ENCODE assay signal across 8 mouse cellular contexts in the genomic region with DNA sequence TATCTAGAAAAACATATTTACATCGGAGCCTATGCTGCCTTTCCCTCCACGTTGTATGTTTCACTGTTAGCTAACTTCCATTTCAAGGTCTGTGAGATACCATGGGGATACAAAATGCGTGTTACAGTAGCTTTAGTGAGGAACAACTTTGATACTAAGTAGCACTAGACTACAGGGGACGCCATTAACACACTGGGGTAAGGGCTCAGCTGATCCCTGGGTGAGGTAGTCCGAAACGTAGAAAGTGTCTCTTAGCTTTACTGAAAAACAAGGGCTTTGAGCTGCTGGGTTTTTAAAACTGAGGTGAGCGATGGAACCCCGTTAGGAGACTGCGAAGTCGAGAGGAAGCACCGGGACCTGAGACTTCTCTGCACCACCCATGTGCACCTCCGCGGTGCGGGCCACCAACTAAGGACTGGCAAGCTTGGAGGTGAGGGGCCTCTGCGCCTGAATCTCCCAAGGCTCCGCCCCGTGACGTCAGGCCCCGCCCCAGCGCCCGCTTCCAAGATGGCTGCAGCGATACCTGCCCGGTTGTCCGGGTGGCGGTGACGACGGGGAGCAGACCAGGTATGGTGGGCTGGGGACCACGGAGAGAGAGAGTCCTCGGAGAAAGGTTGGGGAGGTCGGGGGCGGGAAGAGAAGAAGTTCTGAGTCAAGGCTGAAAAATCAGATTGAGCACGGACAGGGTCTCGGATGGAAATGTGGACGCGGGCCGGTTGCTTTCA. TPM values are rescaled to one million over a fixed set of nuclear protein-coding genes. Genes with fewer than 3 reads are reported as not detected.
DNase-seq lines count a peak whose midpoint lies in the region; ATAC-seq and TF ChIP-seq lines count a peak whose summit lies in the region.

B4galt3 (plus strand) TSS at position 481 of the 725 bp plus-strand sequence.

- H3K27me3 ChIP-seq in forebrain, postnatal 0 days (ENCODE audit: insufficient read depth, low read length): no peaks in the 10 kb centered on the region
- no peaks in the 10 kb centered on the region for H3K27me3 ChIP-seq in neural tube, embryonic 14.5 days (ENCODE audit: control insufficient read depth, insufficient read depth, low read length)
- H3K27me3 ChIP-seq in testis, adult 2 months (ENCODE audit: control insufficient read depth, insufficient read depth, low read length): no peaks in the 10 kb centered on the region

- H3K4me1 ChIP-seq in ES-E14 (ENCODE audit: control insufficient read depth in 2 of 2, insufficient read depth in 2 of 2, low read length in 2 of 2, poor library complexity in 1 of 2): peaks cover 0 to 4% of the 10 kb centered on the region in 2 experiments; a peak in 2 of 4 replicates
- peaks cover 8% of the 10 kb centered on the region for H3K4me1 ChIP-seq in forebrain, postnatal 0 days (ENCODE audit: insufficient read depth)
- peaks cover 13% of the 10 kb centered on the region for H3K4me1 ChIP-seq in neural tube, embryonic 14.5 days (ENCODE audit: control insufficient read depth, insufficient read depth, low read length)
- H3K4me1 ChIP-seq in testis, adult 2 months (ENCODE audit: control insufficient read depth, insufficient read depth, low read length): peaks cover 9% of the 10 kb centered on the region

- H3K27ac ChIP-seq in ES-E14 (ENCODE audit: insufficient read depth, low read depth, low read length, poor library complexity, severe bottlenecking): peak within 1 kb of the TSS; percentile 65
- peak within 1 kb of the TSS; percentile 51 for H3K27ac ChIP-seq in forebrain, postnatal 0 days (ENCODE audit: low read depth, low read length)
- 0 out of 2 replicates have a peak within 1 kb of the TSS, but pooled peaks have one; percentile 36 for H3K27ac ChIP-seq in neural tube, embryonic 14.5 days (ENCODE audit: low read depth, low read length)
- H3K27ac ChIP-seq in testis, adult 2 months (ENCODE audit: control insufficient read depth, insufficient read depth, low read depth, low read length): peak within 1 kb of the TSS; percentile 80

- H3K4me2 ChIP-seq in forebrain, postnatal 0 days (ENCODE audit: low read depth): peak within 1 kb of the TSS; percentile 96
- H3K4me2 ChIP-seq in neural tube, embryonic 14.5 days (ENCODE audit: low read depth, low read length): peak within 1 kb of the TSS; percentile 94

- peak within 1 kb of the TSS; percentile 86 to 99 for H3K4me3 ChIP-seq in ES-E14 (ENCODE audit: insufficient read depth in 1 of 2, low read depth in 1 of 2, low read length in 2 of 2, poor library complexity in 1 of 2, severe bottlenecking in 1 of 2)
- peak within 1 kb of the TSS; percentile 71 for H3K4me3 ChIP-seq in forebrain, postnatal 0 days (ENCODE audit: low read depth, low read length)
- peak within 1 kb of the TSS; percentile 66 for H3K4me3 ChIP-seq in neural tube, embryonic 14.5 days (ENCODE audit: low read depth, low read length)
- H3K4me3 ChIP-seq in testis, adult 2 months (ENCODE audit: control insufficient read depth, low read depth, low read length): peak within 1 kb of the TSS; percentile 94

- 3% methylated on average over 36 of the region's 36 CpGs for WGBS in forebrain, postnatal 0 days
- WGBS in neural tube, embryonic 14.5 days: 3% methylated on average over 36 of the region's 36 CpGs

- peak; percentile 95 for TF ChIP-seq POLR2A in testis, adult 2 months (IDR thresholded peaks at IDR 0.05; ENCODE audit: control insufficient read depth, low read depth, low read length)

- H3K9me3 ChIP-seq in ES-E14 (ENCODE audit: control insufficient read depth, insufficient read depth, low read depth, low read length): no peaks in the 10 kb centered on the region
- no peaks in the 10 kb centered on the region for H3K9me3 ChIP-seq in forebrain, postnatal 0 days (ENCODE audit: low read length)
- no peaks in the 10 kb centered on the region for H3K9me3 ChIP-seq in neural tube, embryonic 14.5 days (ENCODE audit: control insufficient read depth, low read length)

- peaks cover 15% of the 10 kb centered on the region for H3K36me3 ChIP-seq in ES-E14 (ENCODE audit: control insufficient read depth, insufficient read depth, low read length, poor library complexity, severe bottlenecking)
- peaks cover 17% of the 10 kb centered on the region for H3K36me3 ChIP-seq in forebrain, postnatal 0 days (ENCODE audit: insufficient read depth)
- H3K36me3 ChIP-seq in neural tube, embryonic 14.5 days (ENCODE audit: control insufficient read depth, insufficient read depth, low read length): peaks cover 12% of the 10 kb centered on the region; the same call in 1 of the 2 replicates
- peaks cover 2% of the 10 kb centered on the region for H3K36me3 ChIP-seq in testis, adult 2 months (ENCODE audit: control insufficient read depth, insufficient read depth, low read length)

- in situ Hi-C loops in ES-E14 (cut with MboI; ENCODE audit: low sequenced_read_pairs in 2 of 2, unreplicated experiment in 2 of 2): no loop called here

- intact Hi-C loops in heart, postnatal 36 days (cut with DNase I): loop anchor here (2.0 kb wide), 1 partner anchor 23 kb away; no protein-coding TSS in a partner anchor

- peak within 1 kb of the TSS; percentile 87 for H3K9ac ChIP-seq in ES-E14 (ENCODE audit: insufficient read depth, low read depth, low read length, poor library complexity, severe bottlenecking)
- peak within 1 kb of the TSS; percentile 73 for H3K9ac ChIP-seq in forebrain, postnatal 0 days
- peak within 1 kb of the TSS; percentile 78 for H3K9ac ChIP-seq in neural tube, embryonic 14.5 days (replicated peaks; ENCODE audit: low read depth, low read length)

- ATAC-seq in forebrain, postnatal 0 days: peak; percentile 97
- peak; percentile 95 for ATAC-seq in neural tube, embryonic 14.5 days (ENCODE audit: low read depth)

- no peak for TF ChIP-seq CTCF in forebrain, postnatal 0 days (IDR thresholded peaks at IDR 0.05; ENCODE audit: low read depth)
- TF ChIP-seq CTCF in testis, adult 2 months (IDR thresholded peaks at IDR 0.05; ENCODE audit: control insufficient read depth, insufficient read depth, insufficient replicate concordance, low read depth, low read length): no peak

- peak; percentile 86 for DNase-seq in ES-E14 (ENCODE audit: low read depth, low spot score)
- DNase-seq in cerebellum, adult 18-20 months: peak; percentile 98 to 99
- DNase-seq in forebrain, postnatal 0 days: peak; percentile 92
- DNase-seq in heart, postnatal 36 days: peak; percentile 98 to 99
- DNase-seq in layer of hippocampus, adult 18-20 months (ENCODE audit: low spot score in 2 of 2): peak; percentile 94 to 96
- DNase-seq in lung, adult 18-20 months: peak; percentile 96 to 97

TF ChIP-seq in ES-E14, 5 proteins besides CTCF, POLR2A, EP300 and RAD21:
- TF ChIP-seq HCFC1 (IDR thresholded peaks at IDR 0.05; ENCODE audit: borderline replicate concordance, insufficient read depth, low read length) (peak; percentile 82), ZNF384 (IDR thresholded peaks at IDR 0.05; ENCODE audit: low read depth, low read length) (no peak)
TF ChIP-seq in ES-E14: peak in this region for 1.

RNA-seq across cellular contexts. Expression of gene B4galt3, which starts in this region (rescaled TPM):
- 35.8 and 51.0 TPM in 2 replicates for total RNA-seq in ES-E14 (2012; rRNA removed)
- total RNA-seq in forebrain, postnatal 0 days (2014; rRNA removed): 75.1 and 99.3 TPM in 2 replicates
- polyA plus RNA-seq in forebrain, postnatal 0 days (2015; fragmentation: Nextera tagmentation; extraction: Ambion mirVana): 104 and 115 TPM in 2 replicates
- 10 to 100 TPM; 14.5 to 19.7 TPM for total RNA-seq in heart, postnatal 36 days (2021)
- total RNA-seq in layer of hippocampus, adult 18-20 months (2021): 10 to 100 TPM; 71.0 to 71.4 TPM
- polyA plus RNA-seq in neural tube, embryonic 14.5 days (2014; fragmentation: Nextera tagmentation; extraction: Ambion mirVana): 96.5 and 98.1 TPM in 2 replicates
- 25.0 and 32.3 TPM in 2 replicates for polyA plus RNA-seq in testis, adult 2 months (2012; rRNA removed)

Comparison
In these comparisons a context has a peak if more than half of its experiments do, and no peak if none do; other contexts are left out.
1. Peak in every context shown above with its lines: DNase-seq, ATAC-seq, H3K4me3 ChIP-seq and H3K27ac ChIP-seq.